Mouse (Mus musculus) v-Abl transformed pro-B cells (cell line): Measurements from ENCODE around the gene Cisd3.

ENCODE experiments used
- in situ Hi-C, 2 experiments: fragments of 400-800 bp; cut with MboI; formaldehyde crosslinking; loops; one replicate each; pipeline ENCODE4 v1.15.1; 2025; ENCODE audit not compliant: unreplicated experiment in 2 of 2

Gene Cisd3

DNA sequence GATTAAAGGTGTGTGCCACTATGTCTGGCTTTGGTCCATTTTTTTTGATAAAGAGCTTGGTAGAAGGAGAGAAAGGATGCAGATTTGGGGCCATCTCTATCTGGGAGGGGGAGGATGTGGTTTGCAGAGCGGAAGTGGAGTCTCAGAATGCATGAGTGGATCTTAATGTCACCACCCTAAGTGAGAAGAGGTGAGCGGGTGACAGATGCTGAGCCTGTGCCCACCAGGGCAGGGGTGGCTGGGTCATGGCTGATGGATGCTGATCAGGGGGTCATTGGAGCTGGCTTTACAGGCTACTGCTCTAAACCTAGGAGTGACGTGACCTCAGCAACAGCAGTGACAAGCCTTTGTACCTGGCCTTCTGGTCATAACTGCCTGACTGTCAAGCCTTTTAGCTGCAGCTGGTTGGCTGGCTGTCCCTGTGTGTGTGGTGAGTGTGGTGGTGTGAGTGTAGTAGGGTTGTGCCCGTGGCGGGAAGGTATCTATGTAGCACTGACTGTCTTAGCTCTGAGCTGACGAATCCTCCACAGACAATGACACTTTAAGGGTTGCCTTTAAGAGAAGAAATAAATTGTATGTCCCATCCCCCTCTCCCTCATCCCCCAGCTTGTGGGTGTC is 1.5 kb upstream of the Cisd3 start:
- in situ Hi-C loops = no loop called here

DNA sequence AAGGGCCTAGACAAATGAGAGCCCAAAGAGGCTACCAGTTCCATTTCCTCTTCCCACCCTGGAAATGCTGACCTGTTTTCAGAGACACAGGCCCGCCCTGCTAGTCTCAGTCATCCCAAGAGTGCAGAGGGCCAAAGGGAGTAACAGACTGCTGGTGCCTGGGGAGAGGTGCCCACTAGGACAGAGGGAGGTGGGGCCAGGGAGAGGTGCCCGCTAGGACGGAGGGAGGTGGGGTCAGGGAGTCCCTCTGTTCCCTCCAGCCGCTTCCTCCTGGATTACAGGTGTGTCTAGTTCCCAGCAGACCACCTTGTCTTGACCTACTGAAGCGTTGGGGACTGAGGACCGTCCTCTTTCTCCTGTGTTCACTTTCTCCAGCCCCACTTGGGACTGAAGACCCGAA is 860 bp upstream of the Cisd3 start:
- in situ Hi-C loops = no loop called here

DNA sequence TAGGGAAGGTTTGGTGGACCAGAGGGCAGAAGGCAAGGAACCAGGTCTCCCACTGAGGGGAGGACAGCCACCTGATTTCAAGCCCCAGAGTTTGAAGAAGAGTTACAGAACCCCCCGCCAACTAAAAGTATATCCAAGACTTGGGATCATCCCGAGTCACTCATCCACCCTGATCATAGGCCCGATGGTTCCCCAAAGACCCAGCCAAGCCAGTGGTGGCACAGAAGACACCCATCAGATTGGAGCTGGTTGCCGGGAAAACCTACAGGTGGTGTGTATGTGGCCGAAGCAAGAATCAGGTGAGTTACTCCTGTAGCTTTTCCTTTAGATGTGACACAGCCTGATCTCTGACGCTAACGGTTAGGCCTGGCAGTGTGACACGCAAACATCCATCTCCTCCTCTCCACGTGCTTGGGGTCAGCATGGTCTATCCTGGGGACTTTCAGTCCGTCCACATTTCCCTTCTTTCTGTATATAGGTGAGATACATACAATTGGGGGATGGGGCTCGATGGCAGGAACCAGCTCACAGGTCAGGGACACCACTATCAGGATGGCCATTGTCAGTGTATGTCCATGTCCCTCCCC is 789 bp downstream of the Cisd3 start:
- in situ Hi-C loops = no loop called here

- in situ Hi-C loops = no loop called here
Observed at GRCm38 (mm10) chr11:97687061-97687460, 1.4 kb downstream of the Cisd3 start.

GRCm38 (mm10) chr11:97689861-97690260 is 4.2 kb downstream of the Cisd3 start:
- in situ Hi-C loops = loop anchor here (5.0 to 10.0 kb wide), 2 partner anchors 58 to 215 kb away; no protein-coding TSS in a partner anchor

DNA sequence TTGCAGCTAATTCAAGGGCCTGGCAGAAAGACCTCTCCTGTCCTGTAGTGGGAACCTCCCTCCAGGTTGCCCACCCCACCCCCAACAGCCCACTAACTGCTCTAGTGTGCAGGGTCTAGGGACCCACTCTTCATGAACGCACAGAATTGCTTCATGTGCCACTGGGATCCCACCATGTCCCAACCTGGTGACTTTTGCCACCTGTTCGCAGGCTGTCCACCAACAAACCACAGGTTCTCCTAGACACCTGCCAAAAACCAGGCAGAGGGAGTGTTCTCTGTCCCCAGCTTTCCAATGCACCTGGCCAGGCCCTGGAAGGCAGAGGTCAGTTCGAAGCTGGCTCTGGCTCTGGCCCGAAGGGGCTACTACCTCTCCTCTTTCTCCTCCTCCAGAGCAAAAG is 8.8 kb downstream of the Cisd3 start:
- in situ Hi-C loops = loop anchor here (5.0 to 10.0 kb wide), 2 partner anchors 62 to 220 kb away; no protein-coding TSS in a partner anchor

GRCm38 (mm10) chr11:97694921-97695711 is 9.5 kb downstream of the Cisd3 start:
- in situ Hi-C loops = loop anchor here (5.0 to 10.0 kb wide), 4 partner anchors 37 to 220 kb away; no protein-coding TSS in a partner anchor

GRCm38 (mm10) chr11:97695712-97696401 is 10.2 kb downstream of the Cisd3 start:
- in situ Hi-C loops = loop anchor here (5.0 to 10.0 kb wide), 3 partner anchors 36 to 221 kb away; no protein-coding TSS in a partner anchor

DNA sequence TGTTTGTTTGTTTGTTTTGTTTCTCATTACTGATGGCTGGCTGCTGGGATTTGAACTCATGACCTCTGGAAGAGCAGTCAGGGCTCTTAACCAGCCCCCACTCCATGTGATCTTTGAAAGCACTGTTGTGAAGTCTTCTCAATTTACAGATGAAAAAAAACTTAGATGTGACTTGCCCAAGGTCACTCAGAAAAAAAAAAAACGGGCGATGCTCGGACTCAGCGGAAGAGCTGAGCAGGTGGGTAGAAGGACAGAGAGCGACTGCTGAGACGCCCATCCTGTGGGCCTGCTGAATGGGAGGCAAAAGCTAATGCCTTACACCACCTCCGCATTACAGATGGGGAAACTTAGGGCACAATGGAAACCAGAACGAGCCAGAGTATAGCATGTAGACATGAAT is 11.0 kb downstream of the Cisd3 start:
- in situ Hi-C loops = loop anchor here (5.0 to 10.0 kb wide), 3 partner anchors 36 to 222 kb away; no protein-coding TSS in a partner anchor

DNA sequence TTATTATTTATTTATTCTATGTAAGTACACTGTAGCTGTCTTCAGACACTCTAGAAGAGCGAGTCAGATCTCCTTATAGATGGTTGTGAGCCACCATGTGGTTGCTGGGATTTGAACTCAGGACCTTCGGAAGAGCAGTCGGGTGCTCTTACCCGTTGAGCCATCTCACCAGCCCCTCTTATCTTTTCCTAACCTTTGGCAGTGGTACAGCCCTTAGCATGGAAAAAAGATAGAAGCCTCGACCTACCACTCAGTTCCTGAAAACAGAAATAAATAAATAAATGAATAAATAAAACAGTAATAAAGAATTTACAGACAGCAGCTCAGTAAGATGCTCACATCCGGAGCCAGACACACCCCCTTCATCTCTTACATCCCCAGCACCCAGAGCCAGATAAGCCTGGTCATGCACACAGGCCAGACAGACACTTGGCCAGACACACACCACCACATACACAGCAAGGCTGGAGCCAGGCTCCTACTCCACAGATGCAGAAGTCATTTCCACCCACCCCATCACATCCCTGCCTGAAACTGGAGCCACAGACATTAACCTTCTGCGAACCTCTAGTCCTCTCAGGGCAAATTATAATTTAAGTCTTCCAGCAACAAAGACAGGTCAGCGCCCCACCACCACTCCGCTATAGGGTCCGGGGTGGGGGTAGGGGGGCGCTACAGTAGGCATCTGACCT is 11.7 kb downstream of the Cisd3 start:
- in situ Hi-C loops = loop anchor here (5.0 to 10.0 kb wide), 3 partner anchors 35 to 223 kb away; no protein-coding TSS in a partner anchor

DNA sequence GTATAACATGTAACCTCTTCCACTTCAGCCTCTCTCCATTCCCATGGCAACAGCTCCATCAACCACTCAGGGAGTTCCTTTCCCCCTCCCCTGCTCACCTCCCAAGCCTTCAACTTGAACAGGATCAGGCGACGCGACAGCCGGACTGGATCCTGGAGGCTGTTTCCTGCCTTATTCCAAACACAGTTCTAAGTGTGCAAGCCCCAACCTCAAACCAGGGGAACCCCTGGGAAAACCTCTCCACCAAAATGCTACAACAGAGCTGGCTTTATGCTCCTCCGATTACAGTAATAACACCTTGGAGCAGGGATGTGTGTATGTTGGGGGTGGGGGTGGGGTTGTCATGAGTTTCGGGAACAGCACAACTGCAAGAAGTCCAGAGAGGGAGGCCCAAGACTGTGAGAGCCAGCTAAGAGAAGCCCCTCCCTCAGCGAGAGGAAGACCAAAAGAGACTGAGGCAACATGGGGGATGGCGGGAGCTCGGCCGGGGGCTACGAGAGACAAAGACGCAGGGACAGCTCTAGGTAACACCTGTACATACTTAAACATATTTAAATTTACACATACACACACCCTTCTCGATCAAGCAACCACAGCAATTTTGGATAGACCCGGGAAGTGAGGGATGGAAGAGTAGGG is 12.4 kb downstream of the Cisd3 start:
- in situ Hi-C loops = loop anchor here (5.0 to 10.0 kb wide), 3 partner anchors 34 to 223 kb away; no protein-coding TSS in a partner anchor

GRCm38 (mm10) chr11:97698741-97699611 is 13.3 kb downstream of the Cisd3 start:
- in situ Hi-C loops = loop anchor here (5.0 to 10.0 kb wide), 3 partner anchors 33 to 224 kb away; no protein-coding TSS in a partner anchor

DNA sequence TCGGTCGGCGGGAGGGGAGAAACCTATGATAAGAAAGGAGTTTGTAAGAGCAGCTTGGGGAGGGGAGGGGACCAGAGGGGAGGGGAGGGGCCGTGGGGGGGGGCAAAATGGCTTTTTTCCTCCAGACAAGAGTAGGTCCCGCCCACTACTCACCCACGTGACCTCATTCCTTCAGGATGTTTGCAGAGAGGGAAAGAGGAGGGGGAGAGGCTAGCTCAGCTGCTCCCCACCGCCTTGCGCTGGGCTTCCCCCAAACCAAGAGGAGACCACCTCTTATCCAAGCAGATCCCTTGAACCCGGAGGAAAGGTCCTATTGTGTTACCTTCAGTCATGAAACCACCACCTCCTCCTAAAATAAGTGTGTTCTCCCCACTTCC is 14.0 kb downstream of the Cisd3 start:
- in situ Hi-C loops = loop anchor here (5.0 to 25.0 kb wide), 5 partner anchors 33 to 1637 kb away; partner anchors contain the start of genes Lasp1 (in 1 of the 2) and Ube2z (in 1 of the 2)

DNA sequence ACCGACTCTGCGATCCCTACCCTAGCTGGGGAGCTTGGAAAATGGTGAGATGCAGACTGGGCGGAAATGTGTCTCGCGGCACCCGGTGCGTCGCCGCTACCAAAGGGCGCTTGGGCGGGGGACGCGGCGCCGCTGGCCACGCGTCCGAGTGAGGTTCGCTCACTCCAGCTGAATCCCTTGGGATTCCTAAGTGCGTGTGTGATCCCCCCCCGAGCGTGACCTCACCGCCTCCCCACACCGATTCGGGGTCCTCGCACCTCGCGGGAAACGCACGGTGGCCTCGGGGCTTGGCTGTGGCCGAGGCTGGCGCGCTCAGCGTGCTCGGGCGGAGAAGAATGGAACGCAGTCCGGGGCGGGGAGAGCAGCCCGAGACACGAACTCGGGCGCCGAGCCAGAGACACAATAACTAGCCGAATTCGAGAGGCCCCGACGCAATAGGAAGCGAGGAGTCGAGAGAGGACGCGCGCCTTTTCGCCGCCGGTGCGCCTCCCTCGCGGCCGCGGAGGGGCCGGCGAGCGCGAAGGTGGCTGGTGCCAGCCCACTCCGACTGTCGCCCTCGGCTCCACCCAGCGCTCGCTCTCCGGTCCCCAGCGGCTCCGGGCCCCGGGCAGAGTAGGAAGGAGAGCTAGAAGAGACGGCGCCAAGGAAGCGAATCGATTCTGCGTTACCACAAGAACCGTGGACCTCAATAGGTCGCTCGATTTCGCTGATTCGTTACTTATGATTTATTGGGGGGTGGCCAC is 14.5 kb downstream of the Cisd3 start, which contains the start of gene Pcgf2:
TSS of gene Pcgf2 (minus strand) at position 495 of the 743 bp plus-strand sequence.
- in situ Hi-C loops = loop anchor here in 1 of 2 experiments (5.0 to 25.0 kb wide), 2 partner anchors 97 to 1638 kb away; partner anchors contain the start of genes Lasp1 and Ube2z

- in situ Hi-C loops = loop anchor here in 1 of 2 experiments (5.0 to 25.0 kb wide), 2 partner anchors 96 to 1639 kb away; partner anchors contain the start of genes Lasp1 and Ube2z
Observed at GRCm38 (mm10) chr11:97700746-97701580, 15.3 kb downstream of the Cisd3 start.
